Mouse (Mus musculus): Measurements from ENCODE around the gene Ryr2.

- TF ChIP-seq CTCF (IDR thresholded peaks at IDR 0.05; ENCODE audit: control insufficient read depth, insufficient read depth, insufficient read length) (no peak), USF1 (IDR thresholded peaks at IDR 0.05; ENCODE audit: low read depth) (no peak), MYOD1 (IDR thresholded peaks at IDR 0.05; ENCODE audit: control insufficient read depth, insufficient read length, low read depth) (no peak), MAX (IDR thresholded peaks at IDR 0.05) (no peak), CEBPB (IDR thresholded peaks at IDR 0.05; ENCODE audit: low read depth) (no peak), MYOG (IDR thresholded peaks at IDR 0.05; ENCODE audit: control insufficient read depth, extremely low read depth, insufficient read length) (no peak), FOSL1 (IDR thresholded peaks at IDR 0.05; ENCODE audit: insufficient read depth, low read length, poor library complexity, severe bottlenecking) (no peak)
Observed at GRCm38 (mm10) chr13:11920495-11920894, 186.2 kb downstream of the Ryr2 start.
